Mouse (Mus musculus): ENCODE data around the gene Gm10282.

DNA sequence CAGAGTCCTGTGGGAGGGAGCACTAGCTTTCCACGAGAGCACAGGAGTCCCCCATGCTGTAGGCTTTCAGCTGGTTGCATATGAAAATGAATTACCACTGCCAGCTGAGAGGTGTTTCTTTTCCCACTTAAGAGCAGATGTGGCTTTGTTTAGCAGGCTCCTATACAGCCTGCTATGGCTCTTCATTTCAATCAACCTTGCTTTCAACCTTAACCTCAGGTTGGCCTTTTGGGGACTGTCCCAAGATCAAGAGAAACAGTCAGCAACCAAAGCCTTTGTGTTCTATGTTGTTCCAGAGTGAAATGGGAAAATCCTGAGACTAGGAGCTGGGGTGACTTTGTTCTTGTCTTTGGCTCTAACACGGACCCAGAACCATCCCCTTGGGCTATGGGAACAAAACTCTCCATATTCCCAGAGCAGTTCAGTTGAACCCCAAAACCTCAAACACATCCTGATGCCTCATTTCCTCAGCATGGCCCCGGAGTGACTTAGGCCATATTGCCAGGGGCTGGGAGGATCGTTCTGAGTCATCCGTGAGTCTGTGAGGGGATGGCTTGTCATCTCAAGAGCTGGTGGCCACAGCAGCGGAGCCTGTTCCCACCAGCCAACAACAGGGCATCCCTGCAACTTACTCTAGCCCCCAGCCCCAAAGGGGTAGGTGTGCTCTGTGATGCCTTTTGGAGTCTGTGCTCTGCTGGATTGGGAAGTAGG is 25.9 kb upstream of the Gm10282 start:
- no peak for TF ChIP-seq CTCF (IDR thresholded peaks at IDR 0.05; ENCODE audit: low read depth)
- TF ChIP-seq EP300 (IDR thresholded peaks at IDR 0.05; ENCODE audit: low read depth), result no peak

Measured in heart, postnatal 0 days (tissue).